Comparison of ENCODE assay signal across 15 mouse cellular contexts in the genomic region with DNA sequence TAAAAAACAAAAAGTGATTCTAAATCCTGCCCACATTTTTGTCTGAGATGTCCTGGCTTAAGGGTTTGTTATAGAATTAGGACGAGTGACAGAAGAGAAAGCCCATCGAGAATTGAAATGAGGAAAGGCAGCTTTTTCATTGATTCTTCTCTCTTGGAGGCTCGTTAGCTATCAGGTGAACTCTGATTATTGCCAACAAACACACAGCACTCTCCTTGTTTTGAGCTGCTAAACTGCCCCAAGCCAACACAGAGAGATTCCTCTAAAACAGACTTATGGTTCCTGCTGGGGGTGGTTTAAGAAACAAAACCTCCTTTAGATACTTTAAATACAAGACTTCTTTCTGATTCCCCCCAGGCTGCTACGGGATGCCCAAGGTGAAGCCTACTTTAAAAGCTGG.
"Had no signal": no experiment of that assay in that cellular context is flagged by ENCODE, and none has a peak within 500 bp of the region (broad histone marks: within the 10 kb centered on the region; RNA-seq: fewer than 3 reads in every experiment).

No protein-coding gene starts in this region.

- H3K4me2 ChIP-seq: neural tube, embryonic 15.5 days; stomach, embryonic 15.5 days had no signal

- DNase-seq: retina, postnatal 1 day; right cerebral cortex, adult 18-20 months; right cerebral cortex, postnatal 14 days; right cerebral cortex, postnatal 25 days; right cerebral cortex, postnatal 4 days; spleen, adult 18-20 months; thymus, adult 18-20 months; thymus, adult 2 months; thymus, postnatal 14 days; thymus, postnatal 25 days; thymus, postnatal 36 days; thymus, postnatal 4 days had no signal

- H3K4me1 ChIP-seq: neural tube, embryonic 15.5 days had no signal

- H3K27ac ChIP-seq: neural tube, embryonic 15.5 days; stomach, embryonic 15.5 days; stomach, postnatal 0 days had no signal

- H3K4me3 ChIP-seq: neural tube, embryonic 15.5 days; stomach, embryonic 15.5 days had no signal

- H3K36me3 ChIP-seq: neural tube, embryonic 15.5 days; stomach, embryonic 15.5 days had no signal

- H3K9me3 ChIP-seq: neural tube, embryonic 15.5 days; stomach, embryonic 15.5 days had no signal

- H3K27me3 ChIP-seq: neural tube, embryonic 15.5 days; stomach, embryonic 15.5 days had no signal

- H3K9ac ChIP-seq: neural tube, embryonic 15.5 days; stomach, embryonic 15.5 days had no signal
